Mouse (Mus musculus) left cerebral cortex, adult 11 months (tissue): ENCODE measurements around the gene Ccdc115.
A peak's percentile ranks its signal among the peaks of the same experiment; 100 is the strongest.
"Not testable (repeated sequence)": the region's sequence is repeated elsewhere in the genome, so short reads cannot be mapped to it uniquely, and the experiment has no call there.

Experiments
- DNase-seq: peaks from one replicate; pipeline ENCODE4 v3.0.0; 2022; ENCODE audit warnings: low spot score

Ccdc115 gene

GRCm38 (mm10) chr1:34438381-34439051 lies 956 bp downstream of the Ccdc115 start:
- no peak for DNase-seq

GRCm38 (mm10) chr1:34437366-34437765 lies 2.1 kb downstream of the Ccdc115 start:
- DNase-seq = not testable (repeated sequence)

GRCm38 (mm10) chr1:34436374-34436773 lies 3.1 kb downstream of the Ccdc115 start:
- DNase-seq = no peak

GRCm38 (mm10) chr1:34435371-34436120 lies 3.9 kb downstream of the Ccdc115 start:
- DNase-seq = no peak

- DNase-seq = peak; percentile 74
Observed at GRCm38 (mm10) chr1:34434660-34435160, 4.8 kb downstream of the Ccdc115 start.

GRCm38 (mm10) chr1:34433891-34434521 lies 5.5 kb downstream of the Ccdc115 start:
- no peak for DNase-seq

GRCm38 (mm10) chr1:34432776-34433481 lies 6.5 kb downstream of the Ccdc115 start:
- no peak for DNase-seq

GRCm38 (mm10) chr1:34432411-34432775 lies 7.1 kb downstream of the Ccdc115 start:
- DNase-seq = no peak

GRCm38 (mm10) chr1:34431431-34431830 lies 8.0 kb downstream of the Ccdc115 start:
- DNase-seq = no peak

- DNase-seq = no peak
Observed at GRCm38 (mm10) chr1:34430981-34431380, 8.5 kb downstream of the Ccdc115 start.

- DNase-seq = no peak
Observed at GRCm38 (mm10) chr1:34429281-34429680, 10.2 kb downstream of the Ccdc115 start.

GRCm38 (mm10) chr1:34428466-34428865 lies 11.0 kb downstream of the Ccdc115 start:
- DNase-seq = no peak

GRCm38 (mm10) chr1:34399182-34399953 lies 40.1 kb downstream of the Ccdc115 start:
- DNase-seq = no peak

- no peak for DNase-seq
Observed at GRCm38 (mm10) chr1:34396321-34396720, 43.2 kb downstream of the Ccdc115 start.

GRCm38 (mm10) chr1:34389234-34389891 lies 50.1 kb downstream of the Ccdc115 start:
- DNase-seq = no peak

GRCm38 (mm10) chr1:34388849-34389233 lies 50.6 kb downstream of the Ccdc115 start:
- no peak for DNase-seq

- no peak for DNase-seq
Observed at GRCm38 (mm10) chr1:34387346-34388327, 51.8 kb downstream of the Ccdc115 start.
